Mouse (Mus musculus) cerebellum, adult 9-10 months (tissue): Measurements from ENCODE around the gene Cfap300.

Experiments used
- DNase-seq: peaks from one replicate; pipeline ENCODE4 v3.0.0; 2022

Gene Cfap300

GRCm38 (mm10) chr9:8042338-8043043 is at the start of gene Cfap300:
Cfap300 (minus strand) TSS chr9:8042823.
- peak; percentile 98 for DNase-seq

- DNase-seq, result no peak
Observed at GRCm38 (mm10) chr9:8078882-8079281, 36.3 kb upstream of the Cfap300 start.

- peak; percentile 28 for DNase-seq
Observed at GRCm38 (mm10) chr9:8074345-8074744, 31.7 kb upstream of the Cfap300 start.

GRCm38 (mm10) chr9:8073203-8073755 is 30.7 kb upstream of the Cfap300 start:
- DNase-seq, result no peak

- no peak for DNase-seq
Observed at GRCm38 (mm10) chr9:8059636-8060035, 17.0 kb upstream of the Cfap300 start.

- no peak for DNase-seq
Observed at GRCm38 (mm10) chr9:8054831-8055230, 12.2 kb upstream of the Cfap300 start.

GRCm38 (mm10) chr9:8043044-8043387 is 393 bp upstream of the Cfap300 start:
- no peak for DNase-seq

GRCm38 (mm10) chr9:8035546-8035945 is 7.1 kb downstream of the Cfap300 start:
- no peak for DNase-seq

GRCm38 (mm10) chr9:8035091-8035490 is 7.5 kb downstream of the Cfap300 start:
- no peak for DNase-seq

- DNase-seq, result no peak
Observed at GRCm38 (mm10) chr9:8034143-8034542, 8.5 kb downstream of the Cfap300 start.

- DNase-seq, result no peak
Observed at GRCm38 (mm10) chr9:8032847-8033246, 9.8 kb downstream of the Cfap300 start.

GRCm38 (mm10) chr9:8018609-8019008 is 24.0 kb downstream of the Cfap300 start:
- DNase-seq, result no peak

- no peak for DNase-seq
Observed at GRCm38 (mm10) chr9:8017253-8017913, 25.2 kb downstream of the Cfap300 start.

GRCm38 (mm10) chr9:8004370-8004991 is 38.1 kb downstream of the Cfap300 start, which contains the start of gene Yap1:
Yap1 (minus strand) TSS chr9:8004596.
- DNase-seq, result peak; percentile 32

GRCm38 (mm10) chr9:8003301-8004271 is 39.0 kb downstream of the Cfap300 start:
- DNase-seq, result peak; percentile 13

GRCm38 (mm10) chr9:8002806-8003205 is 39.8 kb downstream of the Cfap300 start:
- peak; percentile 3 for DNase-seq

- no peak for DNase-seq
Observed at GRCm38 (mm10) chr9:8001352-8001751, 41.3 kb downstream of the Cfap300 start.

- no peak for DNase-seq
Observed at GRCm38 (mm10) chr9:7994275-7994674, 48.3 kb downstream of the Cfap300 start.

- DNase-seq, result no peak
Observed at GRCm38 (mm10) chr9:7992651-7993050, 50.0 kb downstream of the Cfap300 start.

- DNase-seq, result no peak
Observed at GRCm38 (mm10) chr9:7990897-7991296, 51.7 kb downstream of the Cfap300 start.

- no peak for DNase-seq
Observed at GRCm38 (mm10) chr9:7987119-7987518, 55.5 kb downstream of the Cfap300 start.

GRCm38 (mm10) chr9:7984287-7984686 is 58.3 kb downstream of the Cfap300 start:
- DNase-seq, result no peak

- DNase-seq, result no peak
Observed at GRCm38 (mm10) chr9:7983665-7984064, 59.0 kb downstream of the Cfap300 start.
